Mouse (Mus musculus): ENCODE results near the gene Lrrn1.

DNA sequence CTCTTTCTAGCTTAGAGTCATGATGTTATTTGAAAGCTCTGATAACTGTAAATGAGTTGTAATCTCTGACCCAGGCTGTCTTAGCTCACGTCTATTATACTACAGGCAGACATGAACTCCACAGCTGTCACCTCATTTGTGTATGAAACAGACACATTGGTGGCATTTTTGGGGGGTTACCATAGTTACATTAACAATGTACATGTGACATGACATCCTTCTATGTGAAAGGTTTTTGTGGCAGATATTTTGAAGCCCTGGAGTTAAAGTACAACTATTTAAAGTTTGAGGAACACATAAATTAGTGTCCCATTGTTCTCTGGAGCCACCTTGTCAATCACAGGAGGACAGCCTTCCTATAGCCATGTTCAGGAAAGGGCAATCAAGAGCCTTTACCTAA lies 5.0 kb downstream of the Lrrn1 start:
- no peak for TF ChIP-seq CTCF (IDR thresholded peaks at IDR 0.05; ENCODE audit: low read depth)
- TF ChIP-seq EP300 (IDR thresholded peaks at IDR 0.05; ENCODE audit: low read depth), result no peak

All from heart, postnatal 0 days (tissue).